Mouse (Mus musculus): ENCODE measurements around the gene Ptp4a2. TPM values are rescaled to one million over a fixed set of nuclear protein-coding genes. Genes with fewer than 3 reads are reported as not detected.

Ptp4a2 gene
- total and polyA plus RNA-seq, 3 experiments = 51.6 to 199 (median 194) TPM

- Histone ChIP-seq H3K36me3 (ENCODE audit: control insufficient read depth, insufficient read depth, low read length) (no peaks in the 10 kb centered on the region; the same call in 1 of the 2 replicates), H3K4me3 (no peak overlapping the region), H3K9ac (ENCODE audit: low read depth, low read length) (no peak overlapping the region), H3K79me2 (replicated peaks; ENCODE audit: control insufficient read depth, insufficient read depth, low read length) (no peaks in the 10 kb centered on the region), H3K4me1 (ENCODE audit: control insufficient read depth, insufficient read depth, low read length) (peaks cover 6% of the 10 kb centered on the region; the same call in 1 of the 2 replicates), H3K27ac (no peak overlapping the region), H3K27me3 (ENCODE audit: control insufficient read depth, insufficient read depth, low read length) (no peaks in the 10 kb centered on the region)
- 78% methylated on average over 7 of the region's 7 CpGs for WGBS
- TF ChIP-seq EP300 (IDR thresholded peaks at IDR 0.05; ENCODE audit: insufficient read depth, low read depth, low read length) (no peak), CTCF (IDR thresholded peaks at IDR 0.05) (no peak)
- intact Hi-C loops (cut with DNase I) = no loop called here
- DNase-seq = no peak
These were observed 18.3 kb upstream of the Ptp4a2 start for GRCm38 (mm10) chr4:129792666-129793202.

DNA sequence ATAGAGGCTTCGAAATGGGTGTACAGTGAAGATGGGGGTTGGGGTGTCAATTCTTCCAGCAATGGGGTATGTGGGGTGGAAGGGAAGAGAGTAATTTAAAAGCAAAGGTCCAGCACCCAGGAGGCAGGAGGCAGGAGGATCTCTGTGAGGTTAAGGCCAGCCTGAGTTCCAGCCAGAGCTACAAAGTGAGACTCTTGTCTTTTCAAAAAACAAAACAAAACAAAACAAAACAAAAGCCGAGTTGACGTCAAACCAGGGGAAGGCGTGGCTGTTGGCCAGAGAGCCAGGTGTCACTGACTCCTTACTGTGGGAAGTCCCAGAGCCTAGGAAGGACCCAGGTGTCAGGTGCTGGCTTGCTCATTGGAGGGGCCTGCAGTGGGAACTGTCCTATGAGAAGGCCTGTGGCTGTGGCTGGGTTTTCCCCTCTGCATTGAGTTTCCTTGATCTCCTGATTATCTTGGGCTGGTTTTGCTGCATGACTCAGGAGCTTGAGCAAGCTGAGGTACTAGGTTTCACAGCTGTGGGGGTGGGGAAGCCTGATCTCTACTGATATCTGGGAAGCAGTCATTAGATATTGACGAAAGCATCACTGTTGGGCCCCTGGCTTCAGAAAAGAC lies 17.2 kb upstream of the Ptp4a2 start:
- Histone ChIP-seq H3K36me3 (ENCODE audit: control insufficient read depth, insufficient read depth, low read length) (no peaks in the 10 kb centered on the region; the same call in 1 of the 2 replicates), H3K27ac (no peak overlapping the region), H3K4me3 (no peak overlapping the region), H3K4me1 (ENCODE audit: control insufficient read depth, insufficient read depth, low read length) (peaks cover 6% of the 10 kb centered on the region; the same call in 1 of the 2 replicates), H3K27me3 (ENCODE audit: control insufficient read depth, insufficient read depth, low read length) (no peaks in the 10 kb centered on the region), H3K79me2 (replicated peaks; ENCODE audit: control insufficient read depth, insufficient read depth, low read length) (no peaks in the 10 kb centered on the region), H3K9ac (ENCODE audit: low read depth, low read length) (no peak overlapping the region)
- DNase-seq = peak in 1 of 2 experiments; percentile 15
- intact Hi-C loops (cut with DNase I) = loop anchor here (2.0 kb wide), 1 partner anchor 61 kb away; no protein-coding TSS in a partner anchor
- TF ChIP-seq CTCF (IDR thresholded peaks at IDR 0.05) (no peak), POLR2A (IDR thresholded peaks at IDR 0.05; ENCODE audit: insufficient read depth, low read depth, low read length) (no peak), EP300 (IDR thresholded peaks at IDR 0.05; ENCODE audit: insufficient read depth, low read depth, low read length) (no peak)
- WGBS = 74% methylated on average over 5 of the region's 5 CpGs

DNA sequence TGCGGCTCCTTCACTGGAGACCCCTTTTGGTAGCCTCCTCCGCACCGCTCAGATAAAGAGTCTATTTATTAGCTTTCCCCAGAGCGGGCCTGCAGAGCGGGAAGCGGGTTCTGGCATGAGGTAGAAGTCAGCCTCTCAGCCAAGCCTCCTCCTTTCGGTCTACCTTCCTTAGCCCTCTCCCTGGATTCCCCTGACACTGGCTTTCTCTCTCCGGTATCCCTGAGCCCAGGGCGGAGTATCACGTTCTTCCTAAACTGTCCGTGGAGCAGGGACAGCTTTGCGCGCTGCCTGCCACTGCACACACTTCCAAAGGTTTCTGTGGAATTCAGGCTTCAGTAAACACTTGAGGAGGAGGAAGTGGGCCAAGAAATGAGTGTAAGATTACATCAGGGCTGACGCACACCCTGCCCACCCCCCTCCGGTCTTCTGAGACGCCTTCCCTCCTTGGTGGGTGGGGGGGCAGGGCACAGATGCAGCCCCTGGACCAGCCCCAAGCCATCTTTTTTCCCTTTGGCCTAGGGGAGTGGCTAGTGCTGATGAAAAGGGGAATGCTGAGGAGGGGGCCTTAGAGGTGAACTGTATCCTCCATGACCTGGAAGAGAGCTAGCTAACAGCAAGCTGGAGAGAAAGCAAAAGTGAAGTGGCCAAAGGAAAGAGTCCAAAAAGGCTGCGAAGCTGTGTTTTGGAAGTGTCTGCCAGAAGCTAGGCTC lies 15.7 kb upstream of the Ptp4a2 start:
- H3K9ac ChIP-seq (ENCODE audit: low read depth, low read length) = peak overlapping the region; percentile 31
- H3K27ac ChIP-seq = peak overlapping the region; percentile 83
- intact Hi-C loops (cut with DNase I) = loop anchor here (2.0 kb wide), 1 partner anchor 59 kb away; no protein-coding TSS in a partner anchor
- peak; percentile 68 to 76 for DNase-seq
- no peak for TF ChIP-seq EP300 (IDR thresholded peaks at IDR 0.05; ENCODE audit: insufficient read depth, low read depth, low read length)
- TF ChIP-seq POLR2A (IDR thresholded peaks at IDR 0.05; ENCODE audit: insufficient read depth, low read depth, low read length) = peak; percentile 66; the same call in 1 of the 2 replicates
- H3K36me3 ChIP-seq (ENCODE audit: control insufficient read depth, insufficient read depth, low read length) = no peaks in the 10 kb centered on the region; the same call in 1 of the 2 replicates
- WGBS = 13% methylated on average over 17 of the region's 17 CpGs
- H3K4me1 ChIP-seq (ENCODE audit: control insufficient read depth, insufficient read depth, low read length) = peaks cover 6% of the 10 kb centered on the region; the same call in 1 of the 2 replicates
- H3K27me3 ChIP-seq (ENCODE audit: control insufficient read depth, insufficient read depth, low read length) = no peaks in the 10 kb centered on the region
- H3K79me2 ChIP-seq (replicated peaks; ENCODE audit: control insufficient read depth, insufficient read depth, low read length) = no peaks in the 10 kb centered on the region
- peak overlapping the region; percentile 25 for H3K4me3 ChIP-seq

GRCm38 (mm10) chr4:129795861-129796260 lies 15.2 kb upstream of the Ptp4a2 start:
- Histone ChIP-seq H3K9ac (ENCODE audit: low read depth, low read length) (peak overlapping the region; percentile 14; the same call in 1 of the 2 replicates), H3K79me2 (replicated peaks; ENCODE audit: control insufficient read depth, insufficient read depth, low read length) (no peaks in the 10 kb centered on the region), H3K4me3 (peak overlapping the region; percentile 25), H3K4me1 (ENCODE audit: control insufficient read depth, insufficient read depth, low read length) (peaks cover 6% of the 10 kb centered on the region; the same call in 1 of the 2 replicates), H3K27me3 (ENCODE audit: control insufficient read depth, insufficient read depth, low read length) (no peaks in the 10 kb centered on the region), H3K27ac (peak overlapping the region; percentile 83), H3K36me3 (ENCODE audit: control insufficient read depth, insufficient read depth, low read length) (no peaks in the 10 kb centered on the region; the same call in 1 of the 2 replicates)
- intact Hi-C loops (cut with DNase I) = loop anchor here (2.0 kb wide), 1 partner anchor 59 kb away; no protein-coding TSS in a partner anchor
- no peak for DNase-seq
- TF ChIP-seq EP300 (IDR thresholded peaks at IDR 0.05; ENCODE audit: insufficient read depth, low read depth, low read length) = no peak
- TF ChIP-seq POLR2A (IDR thresholded peaks at IDR 0.05; ENCODE audit: insufficient read depth, low read depth, low read length) = no peak
- no peak for TF ChIP-seq CTCF (IDR thresholded peaks at IDR 0.05)
- WGBS = 20% methylated on average over 8 of the region's 8 CpGs

DNA sequence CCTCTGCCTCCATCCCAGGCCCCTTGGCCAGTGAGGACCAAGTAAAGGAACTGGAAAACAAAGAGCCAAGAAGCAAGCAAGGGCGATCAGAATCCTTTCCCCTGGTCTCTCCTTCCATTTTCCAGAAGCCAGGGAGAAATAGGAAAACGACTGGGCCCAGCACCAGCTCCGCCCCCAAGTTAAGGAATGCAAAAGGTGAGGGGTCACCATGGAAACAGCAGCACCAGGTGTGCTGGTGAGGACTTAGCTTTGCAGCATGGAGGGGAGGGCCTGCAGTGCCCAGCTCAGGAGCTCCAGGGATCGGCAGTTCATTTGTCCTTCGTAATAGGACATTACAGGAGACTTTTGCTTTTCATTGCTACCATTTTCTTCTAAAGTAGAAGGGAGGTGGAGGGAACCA lies 13.0 kb upstream of the Ptp4a2 start:
- intact Hi-C loops (cut with DNase I) = no loop called here
- Histone ChIP-seq H3K4me1 (ENCODE audit: control insufficient read depth, insufficient read depth, low read length) (peaks cover 6% of the 10 kb centered on the region; the same call in 1 of the 2 replicates), H3K4me3 (no peak overlapping the region), H3K36me3 (ENCODE audit: control insufficient read depth, insufficient read depth, low read length) (no peaks in the 10 kb centered on the region; the same call in 1 of the 2 replicates), H3K27me3 (ENCODE audit: control insufficient read depth, insufficient read depth, low read length) (no peaks in the 10 kb centered on the region), H3K27ac (no peak overlapping the region), H3K79me2 (replicated peaks; ENCODE audit: control insufficient read depth, insufficient read depth, low read length) (no peaks in the 10 kb centered on the region), H3K9ac (ENCODE audit: low read depth, low read length) (no peak overlapping the region)
- no peak for DNase-seq
- TF ChIP-seq POLR2A (IDR thresholded peaks at IDR 0.05; ENCODE audit: insufficient read depth, low read depth, low read length) (no peak), CTCF (IDR thresholded peaks at IDR 0.05) (no peak), EP300 (IDR thresholded peaks at IDR 0.05; ENCODE audit: insufficient read depth, low read depth, low read length) (no peak)
- WGBS = 73% methylated on average over 5 of the region's 5 CpGs

Measured in heart, adult 2 months (tissue).